Mouse (Mus musculus): ENCODE data around the gene Tiparp. TPM values are rescaled to one million over a fixed set of nuclear protein-coding genes. Genes with fewer than 3 reads are reported as not detected.

Gene Tiparp
- 10 to 100 TPM in 1 of 2 experiments, 1 to 10 TPM in 1; 9.9 to 11.5 TPM for total RNA-seq (2021)

GRCm38 (mm10) chr3:65527691-65528601, at the start of gene Tiparp:
Gene Tiparp, plus strand, starts transcription at chr3:65528410.
- peak; percentile 87 for DNase-seq (ENCODE audit: low spot score)
- intact Hi-C loops (cut with DNase I): loop anchor here (1.0 to 5.0 kb wide), 4 partner anchors 131 to 402 kb away; partner anchors contain the start of gene Ssr3

DNA sequence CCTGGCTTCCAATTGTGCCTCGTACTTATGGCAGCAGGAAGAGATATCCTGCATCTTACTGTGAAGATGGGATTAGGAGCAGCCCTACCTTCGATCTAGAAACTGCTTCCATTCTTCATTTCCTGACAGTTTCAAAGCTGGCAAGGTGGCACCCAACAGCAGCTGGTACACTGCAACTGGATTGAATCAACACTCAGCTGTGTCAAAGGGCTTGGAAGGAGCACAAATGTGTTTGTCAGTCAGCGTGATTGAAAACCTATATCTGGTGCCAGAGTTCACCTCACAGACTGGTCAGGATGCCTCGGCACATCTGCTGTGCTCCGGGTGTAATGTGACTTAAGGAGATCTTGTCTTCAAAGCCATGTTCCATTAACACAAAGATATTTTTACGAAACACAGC, 47.5 kb upstream of the Tiparp start:
- DNase-seq (ENCODE audit: low spot score): no peak
- intact Hi-C loops (cut with DNase I): no loop called here

GRCm38 (mm10) chr3:65482266-65482665, 45.9 kb upstream of the Tiparp start:
- no peak for DNase-seq (ENCODE audit: low spot score)
- intact Hi-C loops (cut with DNase I): no loop called here

- no peak for DNase-seq (ENCODE audit: low spot score)
- intact Hi-C loops (cut with DNase I): no loop called here
Measured at GRCm38 (mm10) chr3:65482698-65483407, 45.4 kb upstream of the Tiparp start.

DNA sequence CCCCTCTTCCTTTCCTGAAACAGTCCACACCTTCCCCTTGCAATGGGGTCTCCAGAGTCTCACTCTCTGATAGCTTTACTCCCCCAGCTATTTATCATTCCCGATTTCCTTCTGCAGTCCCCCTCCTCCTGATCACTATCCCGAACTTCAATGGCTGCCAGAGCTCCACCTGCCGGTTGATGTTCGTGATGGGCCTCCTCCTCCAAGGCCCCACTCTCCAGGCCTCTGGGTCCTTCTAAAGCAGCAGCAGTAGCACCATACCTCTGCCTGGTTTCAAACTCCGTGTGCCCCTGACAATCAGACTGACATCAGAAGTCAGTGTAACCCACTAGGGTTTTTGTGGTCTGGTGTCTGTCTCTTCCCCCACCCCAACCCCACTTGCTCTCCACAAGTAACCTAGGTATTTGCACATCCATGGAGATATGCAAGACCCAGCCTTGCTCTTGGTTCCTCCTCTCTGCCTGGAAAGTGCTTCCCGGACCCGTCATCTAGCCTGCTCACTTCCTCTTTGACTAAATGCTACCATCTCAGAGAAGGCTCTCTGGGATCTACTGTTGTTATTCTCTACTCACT, 44.0 kb upstream of the Tiparp start:
- intact Hi-C loops (cut with DNase I): no loop called here
- no peak for DNase-seq (ENCODE audit: low spot score)

DNA sequence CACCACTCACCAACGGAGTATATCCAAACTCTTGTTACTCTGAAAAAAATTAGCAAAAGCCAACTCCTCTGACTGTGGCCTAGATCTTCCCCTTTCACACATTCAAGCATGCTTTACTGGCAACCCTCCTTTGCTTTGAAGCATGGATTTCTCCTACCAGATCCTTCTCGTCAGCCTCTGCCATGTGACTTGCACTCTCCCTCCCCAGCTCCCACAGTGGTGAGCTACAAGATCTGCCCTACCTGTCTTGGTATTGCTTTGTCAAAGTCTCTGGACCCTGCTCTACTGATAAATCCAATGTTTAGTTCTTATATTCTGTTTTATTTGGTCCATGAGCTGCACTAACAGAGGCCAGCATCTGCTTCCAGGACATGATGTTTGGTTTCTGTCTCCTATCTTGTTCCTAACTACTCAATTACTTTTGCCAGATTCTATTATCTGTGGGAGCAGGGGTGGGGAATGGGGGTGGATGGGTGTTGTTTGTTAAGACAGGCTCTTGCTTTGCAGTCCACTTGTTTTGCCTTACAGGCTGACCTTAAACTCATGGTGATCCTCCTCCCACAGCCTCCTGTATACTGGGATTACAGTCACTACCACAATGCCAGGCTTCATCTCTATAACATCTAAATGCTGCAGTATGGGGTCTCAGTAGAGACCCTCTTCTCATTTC, 40.7 kb upstream of the Tiparp start:
- DNase-seq (ENCODE audit: low spot score): no peak
- intact Hi-C loops (cut with DNase I): no loop called here

- intact Hi-C loops (cut with DNase I): no loop called here
- no peak for DNase-seq (ENCODE audit: low spot score)
Measured at GRCm38 (mm10) chr3:65488556-65489244, 39.5 kb upstream of the Tiparp start.

DNA sequence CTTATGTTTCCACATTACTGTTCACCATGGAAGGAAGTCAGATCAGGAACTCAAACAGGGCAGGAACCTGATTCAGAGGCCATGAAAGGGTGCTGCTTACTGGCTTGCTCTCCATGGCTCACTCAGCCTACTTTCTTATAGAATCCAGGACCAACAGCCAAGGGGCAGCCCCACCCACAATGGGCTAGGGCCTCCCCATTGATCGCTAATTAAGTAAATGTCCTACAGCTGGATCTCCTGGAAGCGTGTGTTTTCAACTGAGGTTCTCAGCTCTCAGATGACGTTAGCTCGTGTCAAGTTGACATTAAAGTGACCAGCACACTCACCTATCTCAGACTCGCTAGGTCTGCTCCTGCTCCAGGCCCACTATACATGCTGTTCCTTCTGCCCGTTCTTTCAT, 38.6 kb upstream of the Tiparp start:
- intact Hi-C loops (cut with DNase I): no loop called here
- no peak for DNase-seq (ENCODE audit: low spot score)

- intact Hi-C loops (cut with DNase I): no loop called here
- peak; percentile 34 for DNase-seq (ENCODE audit: low spot score)
Measured at GRCm38 (mm10) chr3:65494291-65494763, 33.9 kb upstream of the Tiparp start.

GRCm38 (mm10) chr3:65507766-65508165, 20.4 kb upstream of the Tiparp start:
- intact Hi-C loops (cut with DNase I): no loop called here

DNA sequence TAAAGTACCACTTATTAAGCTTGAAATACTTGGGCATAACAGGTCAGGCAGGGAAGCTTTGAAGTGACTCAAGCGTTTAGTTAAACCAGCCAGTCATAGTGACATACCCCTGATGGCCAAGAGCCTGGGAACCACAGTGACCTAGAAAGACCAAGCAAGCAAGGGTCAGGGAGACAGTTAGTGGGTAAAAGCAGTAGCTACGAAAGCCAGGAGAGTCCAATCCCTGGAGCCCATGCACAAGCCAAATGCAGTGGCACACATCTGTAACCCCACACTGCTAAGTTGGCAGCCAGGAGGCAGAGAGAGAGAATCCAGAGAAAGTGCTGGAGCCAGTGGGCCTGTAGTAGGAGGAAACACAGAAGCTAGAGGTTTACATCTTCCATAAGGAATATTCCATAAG, 17.6 kb upstream of the Tiparp start:
- DNase-seq (ENCODE audit: low spot score): no peak
- intact Hi-C loops (cut with DNase I): no loop called here

More at GRCm38 (mm10) chr3:65507766-65508165, 20.4 kb upstream of the Tiparp start:
- DNase-seq (ENCODE audit: low spot score): no peak

DNA sequence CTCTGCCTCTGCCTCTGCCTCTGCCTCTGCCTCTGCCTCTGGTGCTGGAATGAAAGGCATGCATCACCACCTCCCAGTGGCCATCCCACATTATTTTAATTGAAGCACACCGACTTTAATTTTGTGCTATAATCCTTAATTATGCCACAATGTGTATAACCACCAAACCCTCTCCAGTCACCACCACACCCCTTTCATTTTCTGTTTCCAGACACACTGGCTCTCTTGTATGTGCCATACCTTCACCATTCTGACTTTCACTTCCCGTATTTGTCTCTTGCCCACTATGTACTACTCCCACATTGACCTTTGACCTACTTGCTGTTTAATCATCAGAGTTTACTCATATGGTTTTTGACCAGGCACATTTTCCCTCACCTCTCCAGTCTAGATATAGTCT, 12.5 kb upstream of the Tiparp start:
- intact Hi-C loops (cut with DNase I): no loop called here
- no peak for DNase-seq (ENCODE audit: low spot score)

DNA sequence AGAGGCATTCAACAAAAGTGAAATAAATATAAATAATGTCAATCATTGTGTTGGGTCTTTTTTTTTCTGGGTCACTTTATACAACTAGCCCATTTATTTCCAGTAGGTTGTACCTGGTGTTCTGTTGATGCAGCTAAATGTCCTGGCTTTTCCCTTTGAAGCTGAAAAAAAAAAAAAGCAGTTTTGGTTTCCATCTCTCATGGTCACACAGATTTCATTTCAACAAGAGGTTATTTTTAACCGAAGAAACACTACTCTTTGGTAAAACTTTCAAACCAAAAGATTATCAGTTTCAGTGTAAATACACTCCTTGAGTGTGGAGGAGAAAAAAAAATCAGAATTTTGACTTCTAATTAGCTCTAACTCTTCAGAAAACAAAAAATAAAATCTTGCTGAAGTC, 11.7 kb upstream of the Tiparp start:
- intact Hi-C loops (cut with DNase I): no loop called here
- no peak for DNase-seq (ENCODE audit: low spot score)

GRCm38 (mm10) chr3:65517141-65517540, 11.1 kb upstream of the Tiparp start:
- intact Hi-C loops (cut with DNase I): no loop called here
- DNase-seq (ENCODE audit: low spot score): no peak

DNA sequence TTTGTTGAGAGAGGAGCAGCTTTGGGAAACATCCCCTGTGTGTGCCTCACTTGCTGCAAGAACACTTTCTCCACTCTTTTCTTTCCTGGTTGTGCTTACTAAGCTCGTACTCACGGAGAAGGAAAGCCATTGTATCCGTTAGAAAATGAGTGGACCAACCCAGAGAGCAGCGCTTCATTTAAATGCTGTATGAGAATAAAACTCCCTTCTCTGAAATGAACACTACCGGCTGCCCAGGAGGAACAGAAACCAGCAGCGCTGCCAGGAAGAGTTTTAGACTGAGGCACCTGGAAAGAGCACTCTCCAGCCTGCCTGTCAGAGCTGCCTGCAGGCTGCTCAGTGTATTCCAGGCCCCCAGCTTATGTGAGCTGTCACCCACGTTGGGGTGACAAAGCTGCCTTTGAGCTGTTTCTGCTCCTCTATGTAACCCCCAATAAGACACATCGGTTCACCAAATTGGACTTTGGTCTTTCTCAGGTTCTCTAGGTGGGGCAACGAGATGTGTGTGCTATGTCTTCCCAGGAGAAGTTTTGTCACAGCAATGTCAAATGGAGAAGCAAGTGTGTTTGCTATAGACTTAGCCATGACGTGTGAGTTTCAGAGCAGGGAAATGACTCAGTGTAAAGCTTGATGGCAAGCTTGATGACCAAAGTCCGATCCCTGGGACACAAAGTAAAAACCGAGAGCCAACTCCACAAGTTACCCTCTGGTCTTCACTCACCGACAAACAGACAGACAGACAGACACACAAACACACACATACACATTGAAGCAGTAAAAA, 10.3 kb upstream of the Tiparp start:
- DNase-seq (ENCODE audit: low spot score): no peak
- intact Hi-C loops (cut with DNase I): no loop called here

- DNase-seq (ENCODE audit: low spot score): no peak
- intact Hi-C loops (cut with DNase I): no loop called here
Measured at GRCm38 (mm10) chr3:65521391-65521790, 6.8 kb upstream of the Tiparp start.

- intact Hi-C loops (cut with DNase I): no loop called here
- no peak for DNase-seq (ENCODE audit: low spot score)
Measured at GRCm38 (mm10) chr3:65523397-65523796, 4.8 kb upstream of the Tiparp start.

GRCm38 (mm10) chr3:65525731-65526130, 2.5 kb upstream of the Tiparp start:
- no peak for DNase-seq (ENCODE audit: low spot score)
- intact Hi-C loops (cut with DNase I): loop anchor here (5.0 kb wide), 1 partner anchor 133 kb away; the partner anchor contains the start of gene Ssr3

DNA sequence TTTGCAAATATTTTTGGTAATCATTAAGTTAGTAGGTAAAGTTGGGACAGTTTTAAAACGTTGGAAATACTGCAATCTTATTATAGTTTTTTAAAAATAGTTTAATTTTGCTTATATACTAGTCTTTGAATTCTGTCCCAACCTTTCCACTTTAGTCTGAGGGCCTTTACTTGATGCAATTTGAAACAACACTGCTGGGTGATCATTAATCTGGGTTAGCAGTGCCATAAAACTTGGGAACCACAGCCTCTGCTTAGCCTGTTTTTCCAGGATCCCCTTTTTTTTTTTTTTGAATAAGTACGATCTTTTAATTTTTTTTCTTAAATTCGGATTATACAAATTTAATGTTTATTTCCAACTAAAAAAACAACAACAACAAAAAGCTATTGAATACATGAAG, 1.0 kb upstream of the Tiparp start:
- DNase-seq (ENCODE audit: low spot score): no peak
- intact Hi-C loops (cut with DNase I): loop anchor here (5.0 kb wide), 1 partner anchor 135 kb away; the partner anchor contains the start of gene Ssr3

Measured in heart, postnatal 25 days (tissue).